Mouse (Mus musculus) E14TG2a.4 (cell line): Measurements from ENCODE around the gene Myl7.

Experiments used
- CTCF ChIP-seq: conservative IDR thresholded peaks from 2 replicates; pipeline ENCODE4 v1.5.1; 2014; ENCODE audit warnings: low read length
- NANOG ChIP-seq: IDR thresholded peaks from 2 replicates; pipeline ENCODE4 v1.6.1; 2014; ENCODE audit warnings: borderline replicate concordance, low read length, mixed read lengths
- POU5F1 ChIP-seq: IDR thresholded peaks from 2 replicates; pipeline ENCODE4 v1.6.1; 2014; ENCODE audit warnings: low read length, borderline replicate concordance

DNA sequence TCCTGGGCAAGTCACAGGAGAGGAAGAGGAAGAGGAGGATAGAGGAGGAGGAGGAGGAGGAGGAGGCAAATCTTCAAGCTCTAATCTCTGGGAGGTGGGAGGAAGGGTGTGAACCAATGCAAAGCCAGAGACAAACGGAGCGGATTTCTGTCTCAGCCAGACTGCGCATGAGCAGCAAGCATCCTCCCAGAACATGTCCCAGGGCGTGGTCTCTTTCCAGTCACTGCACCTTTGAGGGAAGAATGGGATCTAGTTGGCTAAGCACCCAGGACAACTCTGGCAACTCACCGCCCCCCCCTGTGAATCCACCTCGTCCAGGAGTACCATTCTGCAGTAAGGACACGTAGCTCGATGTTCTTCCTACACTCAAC lies 17.6 kb upstream of the Myl7 start:
- TF ChIP-seq CTCF (no peak), NANOG (no peak), POU5F1 (no peak)
